Mouse (Mus musculus): ENCODE results near the gene Hspb2. TPM values are rescaled to one million over a fixed set of nuclear protein-coding genes. Genes with fewer than 3 reads are reported as not detected.
A peak's percentile ranks its signal among the peaks of the same experiment; 100 is the strongest.

The Hspb2 gene
- not detected in 2 replicates for total RNA-seq (2012; rRNA removed)
- total RNA-seq (2014; rRNA removed), result not detected in 2 replicates
- not detected in 2 replicates for polyA plus RNA-seq (2012; ENCODE audit: insufficient read length, low read depth)

DNA sequence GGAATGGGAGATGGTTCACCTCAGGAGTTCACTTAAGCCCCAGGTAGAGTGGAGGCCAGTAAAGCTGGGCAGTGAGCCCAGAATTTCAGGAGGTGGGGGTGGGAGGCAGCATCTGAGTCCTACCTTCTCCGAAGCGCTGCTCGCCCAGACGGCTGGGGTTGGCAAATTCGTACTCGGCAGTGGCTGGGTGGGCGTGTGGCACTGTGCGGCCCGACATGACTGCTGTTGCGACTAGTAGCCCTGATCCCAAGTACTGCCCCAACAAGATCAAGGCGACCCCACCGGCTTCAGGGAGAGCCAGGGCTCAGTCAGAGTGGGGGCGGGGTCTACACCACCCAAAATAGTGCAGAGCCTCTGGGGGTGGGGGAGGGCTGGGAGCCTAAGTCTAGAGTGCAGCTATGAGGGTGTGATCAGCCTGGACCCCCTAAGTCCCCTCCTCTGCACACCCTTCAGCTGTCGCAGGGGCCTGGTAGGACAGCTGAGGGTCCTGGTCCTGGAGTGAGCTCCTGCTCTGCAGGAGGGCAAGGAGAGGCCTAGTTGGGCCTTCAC lies at the start of gene Hspb2:
Gene Hspb2, minus strand, starts transcription at position 301 of the 549 bp plus-strand sequence.
- peaks cover 18% of the 10 kb centered on the region for H3K27me3 ChIP-seq (replicated peaks)
- in situ Hi-C loops (cut with MboI; ENCODE audit: low pct_ligation_motif_present, low pct_unique_long_range_greater_than_20kb, low sequenced_read_pairs) (no loop called here), dilution Hi-C loops (cut with MboI; ENCODE audit: extremely low pct_ligation_motif_present, extremely low pct_unique_long_range_greater_than_20kb, low sequenced_read_pairs) (no loop called here)
- no peaks in the 10 kb centered on the region for H3K79me2 ChIP-seq (replicated peaks; ENCODE audit: control insufficient read depth, extremely low read depth, insufficient read depth, poor library complexity, severe bottlenecking)
- H3K9ac ChIP-seq (ENCODE audit: insufficient read depth, low read depth), result no peak within 1 kb of the TSS
- no peaks in the 10 kb centered on the region for H3K36me3 ChIP-seq (replicated peaks in 1 of 2; ENCODE audit: control insufficient read depth in 1 of 2, insufficient read depth in 1 of 2, low read length in 1 of 2)
- H3K4me3 ChIP-seq (replicated peaks in 1 of 3; ENCODE audit: low read depth in 2 of 3, low read length in 2 of 3, poor library complexity in 1 of 3), result no peak within 1 kb of the TSS
- H3K9me3 ChIP-seq (replicated peaks; ENCODE audit: low read length), result no peaks in the 10 kb centered on the region
- H3K4me1 ChIP-seq (ENCODE audit: control insufficient read depth in 1 of 2, insufficient read depth in 2 of 2), result no peaks in the 10 kb centered on the region
- no peak within 1 kb of the TSS for H3K4me2 ChIP-seq (ENCODE audit: insufficient read depth, low read depth, poor library complexity, severe bottlenecking)
- no peak for TF ChIP-seq ETS1 (conservative IDR thresholded peaks at IDR 0.05; ENCODE audit: low read depth, low read length)
- no peak for TF ChIP-seq NELFE (IDR thresholded peaks at IDR 0.05; ENCODE audit: low read depth, low read length)
- TF ChIP-seq KAT2A (IDR thresholded peaks at IDR 0.05; ENCODE audit: insufficient replicate concordance, low read length), result no peak
- TF ChIP-seq POLR2A (IDR thresholded peaks at IDR 0.05; ENCODE audit: low read depth, low read length), result no peak
- no peak for TF ChIP-seq UBTF (IDR thresholded peaks at IDR 0.05; ENCODE audit: low read depth, low read length)
- TF ChIP-seq CTCF (conservative IDR thresholded peaks at IDR 0.05 in 1 of 2, IDR thresholded peaks at IDR 0.05 in 1 of 2; ENCODE audit: low read depth in 2 of 2, low read length in 2 of 2), result no peak
- no peak for TF ChIP-seq MYC (IDR thresholded peaks at IDR 0.05; ENCODE audit: low read depth, low read length)
- no peak for TF ChIP-seq ZKSCAN1 (IDR thresholded peaks at IDR 0.05; ENCODE audit: borderline replicate concordance, low read depth, low read length)
- no peak for TF ChIP-seq USF2 (conservative IDR thresholded peaks at IDR 0.05; ENCODE audit: low read depth, low read length)
- no peak for TF ChIP-seq MAX (IDR thresholded peaks at IDR 0.05; ENCODE audit: low read length)
- DNase-seq (ENCODE audit: extremely low read depth), result no peak
- H3K27ac ChIP-seq (ENCODE audit: insufficient read depth, low read depth), result no peak within 1 kb of the TSS

DNA sequence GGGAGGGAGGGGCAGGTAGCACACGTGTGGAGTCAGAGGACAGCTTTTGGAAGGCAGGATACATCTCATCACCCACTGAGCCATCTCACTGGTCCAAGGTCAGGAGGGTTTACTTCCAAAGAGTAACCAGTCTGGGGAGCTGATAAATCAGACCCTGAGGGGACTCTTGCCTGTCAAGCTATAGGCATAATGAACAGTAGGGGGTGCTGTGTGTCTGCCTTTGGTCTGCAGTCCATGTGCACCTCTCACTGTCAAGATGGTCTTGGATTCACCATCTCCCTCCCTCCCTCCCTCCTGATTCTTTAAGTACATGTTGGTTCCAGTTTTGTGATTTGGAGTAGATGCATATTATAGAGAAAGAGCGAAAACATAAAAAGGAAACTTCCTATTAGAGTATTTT lies 48.8 kb upstream of the Hspb2 start:
- peak; percentile 70 for DNase-seq (ENCODE audit: extremely low read depth)
- TF ChIP-seq MXI1 (IDR thresholded peaks at IDR 0.05; ENCODE audit: low read depth, low read length), result peak; percentile 66; the same call in 1 of the 2 replicates
- peak; percentile 78 for TF ChIP-seq SMC3 (IDR thresholded peaks at IDR 0.05; ENCODE audit: low read depth, low read length)
- TF ChIP-seq USF2 (conservative IDR thresholded peaks at IDR 0.05; ENCODE audit: low read depth, low read length), result no peak
- peak; percentile 97 for TF ChIP-seq MYC (IDR thresholded peaks at IDR 0.05; ENCODE audit: low read depth, low read length)
- peak; percentile 76 for TF ChIP-seq MAX (IDR thresholded peaks at IDR 0.05; ENCODE audit: low read length)
- peak; percentile 82 for TF ChIP-seq RAD21 (IDR thresholded peaks at IDR 0.05; ENCODE audit: low read depth, low read length)
- no peak for TF ChIP-seq NRF1 (IDR thresholded peaks at IDR 0.05; ENCODE audit: low read depth, low read length)
- TF ChIP-seq CTCF (conservative IDR thresholded peaks at IDR 0.05 in 1 of 2, IDR thresholded peaks at IDR 0.05 in 1 of 2; ENCODE audit: low read depth in 2 of 2, low read length in 2 of 2), result peak; percentile 63 to 81; a peak in 3 of 4 replicates
- dilution Hi-C loops (cut with MboI; ENCODE audit: extremely low pct_ligation_motif_present, extremely low pct_unique_long_range_greater_than_20kb, low sequenced_read_pairs), result no loop called here
- no peaks in the 10 kb centered on the region; a peak in 1 of 4 replicates for H3K4me1 ChIP-seq (ENCODE audit: control insufficient read depth in 1 of 2, insufficient read depth in 2 of 2)
- H3K4me2 ChIP-seq (ENCODE audit: insufficient read depth, low read depth, poor library complexity, severe bottlenecking), result no peak overlapping the region
- H3K4me3 ChIP-seq (replicated peaks in 1 of 3; ENCODE audit: low read depth in 2 of 3, low read length in 2 of 3, poor library complexity in 1 of 3), result no peak overlapping the region
- no peaks in the 10 kb centered on the region for H3K9me3 ChIP-seq (replicated peaks; ENCODE audit: low read length)
- H3K27ac ChIP-seq (ENCODE audit: insufficient read depth, low read depth), result no peak overlapping the region
- in situ Hi-C loops (cut with MboI; ENCODE audit: low pct_ligation_motif_present, low pct_unique_long_range_greater_than_20kb, low sequenced_read_pairs), result no loop called here
- no peaks in the 10 kb centered on the region for H3K27me3 ChIP-seq (replicated peaks)
- H3K36me3 ChIP-seq (replicated peaks in 1 of 2; ENCODE audit: control insufficient read depth in 1 of 2, insufficient read depth in 1 of 2, low read length in 1 of 2), result peaks cover 34 to 90% of the 10 kb centered on the region in 2 experiments
- H3K9ac ChIP-seq (ENCODE audit: insufficient read depth, low read depth), result no peak overlapping the region
- no peaks in the 10 kb centered on the region for H3K79me2 ChIP-seq (replicated peaks; ENCODE audit: control insufficient read depth, extremely low read depth, insufficient read depth, poor library complexity, severe bottlenecking)

Measured in CH12.LX (cell line).